Mouse (Mus musculus) adrenal gland, adult (tissue): ENCODE results near the gene Adra2b.

Source experiments
- DNase-seq, 2 experiments: peaks; one replicate each; pipeline ENCODE4 v3.0.0; 2022 to 2023; ENCODE audit warnings: low spot score in 1 of 2; ENCODE audit not compliant: inconsistent age in 2 of 2

Adra2b gene

DNA sequence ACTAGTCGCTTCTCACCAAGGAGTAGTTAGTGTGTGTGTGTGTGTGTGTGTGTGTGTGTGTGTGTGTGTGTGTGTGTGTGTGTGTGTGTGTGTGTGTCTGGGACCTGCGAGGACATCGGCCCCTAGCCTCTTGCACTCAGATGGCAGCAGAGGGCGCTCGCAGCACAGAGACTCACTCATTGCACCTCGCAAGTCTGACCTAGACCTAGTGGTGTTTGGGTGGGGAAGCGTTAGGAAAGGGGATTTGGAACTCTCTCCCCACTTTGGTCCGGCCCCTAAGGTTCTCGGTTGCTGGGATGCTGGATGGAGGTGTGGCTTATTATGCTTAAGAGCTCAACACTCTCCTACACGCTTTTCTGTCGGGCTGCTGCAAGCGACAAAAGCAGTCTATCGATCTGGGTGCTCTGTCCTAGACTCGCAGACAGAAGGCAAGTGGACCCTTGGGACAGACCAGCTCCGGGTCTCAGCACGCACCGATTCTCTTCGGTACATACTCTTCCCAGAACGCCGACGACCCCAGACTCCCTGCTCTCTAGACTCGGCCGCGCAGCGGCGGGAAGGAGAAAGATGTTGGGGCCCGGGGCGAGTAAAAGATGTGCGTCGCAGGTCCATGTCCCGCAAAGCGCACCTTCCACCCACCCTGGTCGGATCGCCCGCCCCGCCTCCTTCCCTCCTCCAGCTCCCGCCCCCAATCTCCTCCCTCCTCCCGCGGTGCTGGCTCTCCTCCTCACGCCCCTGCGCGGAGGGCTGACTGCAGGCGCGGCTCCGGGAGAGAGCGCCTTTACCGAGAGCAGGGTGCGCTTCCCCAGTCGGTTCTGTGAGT is at the start of gene Adra2b:
Gene Adra2b, plus strand, starts transcription at position 750 of the 823 bp plus-strand sequence.
- DNase-seq: peak; percentile 85 to 94

DNA sequence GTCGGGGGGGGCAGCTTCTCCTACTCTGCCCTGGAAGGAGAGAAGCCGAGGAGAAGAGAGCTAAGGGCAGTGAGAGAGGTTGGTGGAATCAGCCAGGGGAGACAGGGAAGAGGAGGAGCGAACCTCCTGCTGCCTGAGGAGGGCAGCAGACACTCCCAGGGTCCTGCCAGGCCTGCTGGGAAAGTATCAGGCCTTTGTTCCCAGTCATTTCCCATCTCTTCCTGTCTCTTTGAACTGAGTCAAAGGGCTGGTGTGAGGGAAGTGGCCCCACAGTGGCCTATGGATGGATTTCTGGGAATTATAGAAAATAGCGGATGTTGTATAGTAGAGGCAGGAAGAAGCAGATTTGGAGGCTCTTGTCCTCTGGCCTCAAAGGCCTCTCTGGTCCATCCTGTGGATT is 49.1 kb upstream of the Adra2b start:
- no peak for DNase-seq

DNA sequence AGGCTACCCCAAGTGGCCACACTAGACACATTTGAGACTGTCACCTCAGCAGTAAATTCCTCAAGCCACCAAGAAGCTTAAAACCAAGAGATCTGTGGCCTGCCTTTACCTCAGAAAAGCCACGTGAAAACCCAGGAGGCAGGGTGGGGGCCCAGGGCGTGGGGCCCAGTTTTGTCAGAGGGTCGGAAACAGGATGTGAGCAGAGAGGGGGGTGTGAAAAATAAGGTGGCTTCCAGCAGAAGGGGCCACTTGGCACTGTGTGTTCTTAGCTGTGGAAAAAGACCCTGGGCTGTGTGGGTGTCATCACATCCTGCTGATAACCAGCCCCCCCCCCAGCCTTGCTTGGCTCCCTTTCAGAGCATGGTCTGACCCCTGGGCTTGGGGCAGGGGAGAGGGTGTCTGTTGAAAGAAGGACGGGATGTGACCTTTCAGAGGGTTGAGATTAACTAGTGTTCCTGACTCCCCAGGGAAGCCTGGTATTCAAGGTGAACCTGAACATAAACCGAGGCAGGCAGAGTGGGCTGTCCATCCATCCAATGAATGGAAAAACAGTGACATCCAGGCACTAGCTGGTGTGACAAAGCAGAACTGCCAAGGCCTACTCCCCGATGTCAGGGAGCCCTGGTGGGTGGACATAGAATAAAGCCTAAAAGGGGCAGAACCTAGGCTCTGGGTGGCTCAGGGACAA is 48.4 kb upstream of the Adra2b start:
- DNase-seq: no peak

GRCm38 (mm10) chr2:127315155-127315470 is 47.9 kb upstream of the Adra2b start:
- DNase-seq: no peak

- DNase-seq: no peak
These were observed 46.6 kb upstream of the Adra2b start for GRCm38 (mm10) chr2:127316431-127316830.

DNA sequence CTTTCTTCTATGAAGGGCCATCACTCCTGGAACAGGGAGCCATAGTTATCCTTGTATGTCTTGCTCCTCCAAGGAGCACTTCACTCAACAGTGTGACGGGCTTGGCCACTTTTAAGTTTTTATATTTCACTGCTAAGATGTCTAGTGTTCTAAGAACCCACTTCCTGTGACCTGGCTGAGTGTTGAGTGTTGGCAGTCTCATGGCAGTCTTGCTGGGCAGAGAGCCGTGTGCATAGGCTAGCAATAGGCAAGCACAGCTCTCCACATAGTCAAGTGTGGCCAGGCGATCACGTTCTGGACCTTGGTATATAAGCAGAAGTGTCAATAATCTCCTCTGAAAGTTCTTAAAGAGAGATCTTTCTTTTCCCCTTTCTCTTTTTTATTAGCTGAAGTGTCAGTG is 44.9 kb upstream of the Adra2b start:
- no peak for DNase-seq

GRCm38 (mm10) chr2:127319071-127319470 is 43.9 kb upstream of the Adra2b start:
- DNase-seq: no peak

GRCm38 (mm10) chr2:127322671-127323285 is 40.2 kb upstream of the Adra2b start:
- DNase-seq: no peak

DNA sequence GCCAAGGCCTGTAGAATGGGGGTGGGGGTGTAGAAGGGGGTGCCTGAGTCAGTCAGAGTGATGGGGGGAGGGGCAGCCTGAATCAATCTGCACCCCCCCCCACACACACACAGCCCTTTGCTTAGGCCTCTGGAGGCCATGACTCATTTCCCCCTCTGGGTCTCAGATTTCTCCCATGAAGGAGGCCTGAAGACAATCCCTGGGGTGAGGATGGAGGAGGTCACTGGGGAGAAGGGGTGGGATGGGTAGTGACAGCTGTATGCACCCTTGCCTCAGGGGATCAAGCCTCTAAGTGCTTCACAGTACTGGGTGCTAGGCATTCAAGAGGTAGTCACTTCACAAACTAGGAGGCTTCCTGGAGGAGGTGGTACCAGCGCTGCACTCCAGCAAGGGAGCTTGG is 39.3 kb upstream of the Adra2b start:
- no peak for DNase-seq

DNA sequence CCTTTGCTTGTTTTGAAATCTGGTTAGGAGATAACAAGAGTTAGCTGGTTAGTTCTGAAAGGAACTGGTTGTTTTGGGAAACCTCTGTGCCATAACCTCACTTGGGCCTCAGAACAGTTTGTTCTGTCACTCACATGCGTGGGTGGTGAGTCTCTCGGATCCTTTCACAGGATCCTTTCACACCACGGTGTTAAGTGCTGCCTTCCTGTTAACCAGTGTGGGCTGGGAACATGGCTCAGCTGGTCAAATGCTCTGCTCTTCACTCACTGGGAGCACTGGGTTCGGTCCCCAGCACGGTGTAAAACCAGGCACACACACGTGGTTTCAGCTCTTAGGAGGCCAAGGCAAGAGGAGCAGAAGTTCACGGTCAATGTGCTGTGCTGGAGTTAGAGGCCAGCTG is 38.6 kb upstream of the Adra2b start:
- no peak for DNase-seq

- no peak for DNase-seq
These were observed 34.7 kb upstream of the Adra2b start for GRCm38 (mm10) chr2:127328090-127328851.

DNA sequence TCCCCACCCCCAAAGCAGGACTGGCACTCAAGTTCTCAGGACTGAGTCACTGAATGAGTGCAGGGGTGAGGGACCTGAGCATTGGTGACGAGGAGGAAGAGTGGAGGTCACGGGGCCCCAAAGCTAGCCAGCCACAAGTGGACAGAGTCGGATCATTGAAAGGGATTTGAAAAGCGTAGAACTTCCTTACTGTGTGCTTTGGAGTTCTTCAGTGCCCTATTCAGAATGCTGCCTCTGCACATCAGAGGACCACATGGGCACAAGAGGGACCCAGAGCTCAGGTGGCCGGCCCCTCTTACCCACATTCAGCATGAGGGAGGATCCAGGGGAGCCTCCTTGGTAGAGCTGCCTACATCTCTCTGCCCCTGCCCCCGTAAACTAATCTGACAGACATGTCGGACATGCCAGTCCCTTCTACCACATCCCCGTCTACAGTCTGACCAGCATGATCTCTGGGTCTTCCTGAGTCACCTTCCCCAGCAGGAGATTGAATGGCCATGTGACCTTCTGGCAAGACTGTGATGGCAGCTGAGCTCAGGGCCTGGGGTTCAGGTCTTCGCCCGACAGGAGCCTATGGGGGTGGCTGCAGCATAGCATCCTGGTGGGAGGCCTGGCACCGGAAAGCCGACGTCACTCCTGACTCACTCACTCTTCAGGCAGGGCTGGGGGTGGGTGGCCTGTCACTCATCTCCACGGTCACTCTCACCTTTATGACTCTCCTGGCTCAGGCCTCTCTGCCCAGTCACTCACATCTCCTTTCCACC is 30.0 kb upstream of the Adra2b start:
- peak in 1 of 2 experiments; percentile 48 for DNase-seq

DNA sequence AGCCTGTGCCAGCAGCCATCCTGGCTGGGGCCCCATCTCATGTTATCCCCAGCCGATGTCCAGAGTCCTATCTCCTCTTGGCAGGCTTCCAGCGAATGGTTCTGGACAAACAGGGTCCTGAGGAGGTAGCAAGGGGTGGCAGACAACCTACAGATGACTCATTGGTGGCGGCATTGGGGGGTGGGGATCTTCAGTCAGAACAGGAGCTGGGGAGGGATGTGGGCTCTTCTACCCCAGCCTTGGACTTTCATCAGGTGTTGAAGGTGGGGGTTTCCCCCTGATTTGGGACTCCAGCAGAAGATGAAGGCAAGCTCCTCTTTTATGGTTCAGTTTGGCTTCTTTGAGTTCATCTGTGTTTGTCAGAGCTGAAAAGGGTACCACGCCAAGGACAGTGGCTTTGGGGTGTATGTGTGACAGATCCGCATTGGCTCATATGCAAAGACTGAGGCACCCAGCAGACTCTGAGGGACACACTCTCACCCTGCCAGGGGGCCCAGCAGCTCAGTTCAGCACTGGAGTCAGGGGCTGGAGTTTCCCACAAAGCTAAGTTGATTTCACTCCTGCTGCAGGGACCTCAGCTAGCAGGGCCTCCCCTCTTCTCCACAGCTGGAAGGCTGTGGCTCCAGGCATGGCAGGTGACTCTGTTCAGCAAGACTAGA is 28.9 kb upstream of the Adra2b start:
- DNase-seq: peak in 1 of 2 experiments; percentile 34

DNA sequence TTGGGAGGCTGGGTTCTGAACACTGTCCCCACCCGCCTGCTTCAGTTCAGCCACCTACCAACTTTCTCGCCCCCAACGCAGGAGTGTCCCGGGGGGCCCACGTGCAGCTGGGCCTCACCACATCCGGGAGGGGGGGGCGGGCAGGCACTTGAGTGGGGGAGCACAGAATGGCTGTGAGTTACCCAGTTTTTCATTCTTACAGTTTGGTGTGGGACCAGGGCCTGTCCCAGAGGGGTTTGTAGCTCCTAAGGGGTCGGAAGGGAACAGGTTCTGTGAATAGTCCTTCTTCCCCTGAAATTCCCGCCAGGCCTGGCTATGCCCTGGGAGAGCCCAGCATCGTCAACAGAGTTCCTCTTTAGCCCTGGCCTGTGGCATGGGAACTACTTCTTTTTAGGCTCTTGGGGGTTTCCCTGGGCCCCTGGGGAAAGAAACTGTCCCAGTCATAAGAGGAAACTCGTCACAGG is 27.9 kb upstream of the Adra2b start:
- peak in 1 of 2 experiments; percentile 40 for DNase-seq

- DNase-seq: peak; percentile 81 to 90
These were observed 27.1 kb upstream of the Adra2b start, which contains the start of gene Dusp2 for GRCm38 (mm10) chr2:127335767-127336496. TSS of gene Dusp2 (plus strand) at chr2:127336159.

GRCm38 (mm10) chr2:127336497-127336832 is 26.5 kb upstream of the Adra2b start:
- no peak for DNase-seq

DNA sequence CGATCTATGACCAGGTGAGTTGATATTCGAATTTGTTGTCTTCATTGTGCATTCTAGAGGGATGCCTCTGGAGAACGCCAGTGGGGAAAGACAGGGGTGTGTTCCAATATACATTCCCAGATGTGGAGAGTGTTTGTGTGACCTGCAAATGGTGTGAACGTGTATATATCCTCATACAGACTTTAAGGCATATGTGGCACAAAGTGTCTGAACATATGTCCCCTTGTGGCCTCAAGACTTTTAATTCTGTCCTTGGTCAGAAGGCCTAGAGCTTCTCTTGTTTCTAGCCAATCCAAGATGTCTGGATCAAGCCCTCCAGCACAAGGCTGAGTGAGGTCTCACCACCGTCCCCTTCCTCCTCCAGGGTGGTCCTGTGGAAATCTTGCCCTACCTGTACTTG is 26.1 kb upstream of the Adra2b start:
- no peak for DNase-seq

DNA sequence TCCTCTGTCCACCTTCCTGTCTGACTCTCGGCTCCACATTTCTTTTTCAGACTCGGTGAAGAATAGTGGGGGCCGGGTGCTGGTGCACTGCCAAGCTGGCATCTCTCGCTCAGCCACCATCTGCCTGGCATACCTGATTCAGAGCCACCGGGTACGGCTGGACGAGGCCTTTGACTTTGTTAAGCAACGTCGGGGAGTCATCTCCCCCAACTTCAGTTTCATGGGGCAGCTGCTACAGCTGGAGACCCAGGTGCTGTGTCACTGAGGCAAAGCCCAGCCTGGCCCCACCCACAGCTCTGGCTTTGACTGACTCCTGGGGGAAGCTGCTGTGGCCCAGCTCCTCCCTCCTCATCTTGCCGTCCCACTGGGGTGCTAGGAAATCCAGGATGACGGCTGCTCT is 25.5 kb upstream of the Adra2b start:
- DNase-seq: no peak

DNA sequence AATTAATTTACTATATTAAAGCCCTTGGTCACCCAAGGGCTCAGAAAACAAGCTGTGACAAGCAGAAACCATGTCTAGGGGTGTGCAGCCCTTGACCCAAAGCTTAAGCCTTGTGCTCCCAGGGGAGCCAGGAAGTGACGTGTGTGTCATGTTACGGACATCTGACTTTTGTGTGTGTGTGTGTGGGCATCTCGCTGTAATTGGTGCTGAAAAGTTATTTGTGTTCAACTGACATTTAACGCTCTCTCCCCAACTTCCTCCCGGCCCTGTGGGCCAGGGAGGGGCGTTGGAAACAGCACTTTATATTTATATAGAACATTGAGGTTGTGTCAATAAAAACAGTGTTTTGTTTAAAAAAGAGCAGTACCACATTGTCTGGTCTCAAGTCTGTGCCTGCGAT is 25.0 kb upstream of the Adra2b start:
- DNase-seq: no peak
